Mouse (Mus musculus): Measurements from ENCODE around the gene 6030445D17Rik. TPM values are rescaled to one million over a fixed set of nuclear protein-coding genes. Genes with fewer than 3 reads are reported as not detected.

Gene 6030445D17Rik
- 0.10 and 0.29 TPM in 2 replicates for polyA plus RNA-seq (2015; fragmentation: Nextera tagmentation; extraction: Ambion mirVana)

DNA sequence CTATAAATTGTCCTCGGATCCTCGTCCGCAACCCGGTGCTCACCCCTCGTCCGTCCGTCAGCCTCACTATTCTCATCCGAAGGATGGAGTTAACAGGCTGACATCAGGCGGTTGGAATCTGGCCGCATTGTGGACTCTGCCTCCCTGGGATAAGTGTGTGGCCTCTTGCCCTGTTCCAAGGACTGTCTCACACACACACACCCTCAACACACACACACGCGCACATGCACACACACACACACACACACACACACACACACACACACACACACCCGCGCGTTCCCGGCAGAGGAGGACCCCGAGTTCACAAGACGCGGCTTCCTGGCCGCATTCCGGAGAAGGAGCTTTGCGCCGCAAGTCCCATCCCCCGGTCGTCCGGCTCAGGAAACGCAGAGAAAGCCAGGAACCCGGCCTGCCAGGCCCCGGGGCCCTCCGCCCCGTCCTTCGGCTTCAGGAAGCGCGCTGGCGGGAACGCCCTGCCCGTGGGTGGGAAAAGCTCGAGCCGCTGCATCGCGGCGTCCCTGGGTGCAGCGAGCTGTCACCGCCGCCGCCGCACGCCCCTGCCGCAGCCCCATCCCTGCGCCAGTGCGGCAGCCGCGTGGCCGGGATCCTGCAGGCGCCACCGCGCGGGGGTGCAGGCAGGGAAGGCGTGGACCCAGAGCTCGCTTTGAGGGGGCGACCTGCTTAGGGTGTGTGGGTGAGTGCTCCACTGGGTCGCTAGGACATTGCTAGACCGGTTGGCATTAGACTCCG is at the start of gene 6030445D17Rik:
TSS of gene 6030445D17Rik (plus strand) at position 165 of the 753 bp plus-strand sequence.
- Histone ChIP-seq H3K9me3 (no peaks in the 10 kb centered on the region), H3K9ac (peak within 1 kb of the TSS; percentile 80), H3K27ac (no peak within 1 kb of the TSS; the same call in 1 of the 2 replicates), H3K4me2 (replicated peaks) (peak within 1 kb of the TSS; percentile 98), H3K27me3 (peaks cover 38% of the 10 kb centered on the region), H3K36me3 (no peaks in the 10 kb centered on the region), H3K4me1 (peaks cover 45% of the 10 kb centered on the region), H3K4me3 (peak within 1 kb of the TSS; percentile 70)
- peak; percentile 78 for ATAC-seq (ENCODE audit: low FRiP score, low read depth)
- 1% methylated on average over 55 of the region's 64 CpGs for WGBS

DNA sequence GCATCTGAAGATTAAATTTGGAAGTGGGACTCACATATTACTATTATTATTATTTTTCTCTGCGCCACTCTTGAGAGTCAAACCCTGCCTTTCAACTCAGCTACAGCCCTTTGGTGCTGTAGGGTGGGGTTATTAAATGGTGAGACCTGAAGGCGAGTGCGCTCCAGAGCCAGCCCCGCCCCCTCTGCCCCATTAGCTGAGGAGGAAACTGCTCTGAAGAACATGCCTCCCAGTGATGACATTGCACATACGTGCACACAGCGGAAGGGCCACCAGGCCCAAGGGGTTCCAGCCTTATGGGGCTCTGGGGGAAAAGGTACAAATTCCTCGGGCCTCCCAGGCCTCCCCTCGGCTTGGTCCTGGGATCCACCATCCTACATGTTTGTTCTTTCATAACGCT is 46.6 kb upstream of the 6030445D17Rik start:
- Histone ChIP-seq H3K27me3 (no peaks in the 10 kb centered on the region), H3K4me2 (replicated peaks) (no peak overlapping the region), H3K9ac (no peak overlapping the region), H3K9me3 (no peaks in the 10 kb centered on the region), H3K36me3 (no peaks in the 10 kb centered on the region), H3K27ac (no peak overlapping the region), H3K4me1 (no peaks in the 10 kb centered on the region), H3K4me3 (no peak overlapping the region)
- no peak for ATAC-seq (ENCODE audit: low FRiP score, low read depth)
- 78% methylated on average over 9 of the region's 9 CpGs for WGBS

DNA sequence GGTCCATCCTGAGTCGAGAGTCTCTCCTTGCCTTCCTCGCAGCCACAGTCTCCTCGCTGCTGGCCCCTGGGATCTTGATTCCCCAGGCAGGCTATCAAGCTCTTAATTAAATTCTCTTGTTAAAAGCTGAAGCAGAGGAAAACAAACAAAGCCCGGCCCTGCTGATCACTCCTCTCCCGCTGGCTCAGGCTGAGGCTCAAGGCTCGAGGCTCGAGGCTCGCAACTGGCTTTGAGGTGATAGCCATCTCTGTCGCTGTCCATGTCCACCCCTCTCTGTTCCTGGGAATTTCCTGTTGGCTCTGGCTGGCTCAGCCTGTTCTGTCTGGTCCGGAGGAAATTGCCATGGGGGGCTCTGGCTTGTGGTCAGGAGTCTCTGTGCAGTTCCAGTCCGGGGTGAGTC is 43.1 kb upstream of the 6030445D17Rik start:
- no peak overlapping the region for H3K4me3 ChIP-seq
- WGBS = 20% methylated on average over 11 of the region's 11 CpGs
- no peaks in the 10 kb centered on the region for H3K36me3 ChIP-seq
- H3K9me3 ChIP-seq = no peaks in the 10 kb centered on the region
- peaks cover 1% of the 10 kb centered on the region for H3K4me1 ChIP-seq
- peaks cover 28% of the 10 kb centered on the region for H3K27me3 ChIP-seq
- H3K4me2 ChIP-seq (replicated peaks) = no peak overlapping the region
- no peak overlapping the region for H3K9ac ChIP-seq
- no peak for ATAC-seq (ENCODE audit: low FRiP score, low read depth)
- no peak overlapping the region for H3K27ac ChIP-seq

DNA sequence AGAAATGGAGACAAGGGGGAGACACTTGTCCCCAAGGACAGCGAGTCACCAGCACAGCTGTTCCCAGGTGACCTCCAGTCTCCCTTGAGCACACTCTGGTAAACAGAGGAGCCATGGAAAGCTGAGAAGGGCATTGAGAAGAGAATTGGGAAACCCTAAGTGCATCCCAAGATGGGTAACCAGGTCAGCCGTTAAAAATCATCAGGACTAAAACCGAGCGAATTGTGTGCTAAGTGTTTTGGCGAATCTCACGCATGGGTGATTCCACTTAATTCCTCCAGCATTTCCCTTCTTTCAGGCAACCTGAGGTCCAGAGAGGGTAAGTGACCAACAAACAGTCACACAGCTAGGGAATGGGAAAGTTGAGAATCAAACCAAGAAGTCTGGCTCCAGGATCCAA is 42.7 kb upstream of the 6030445D17Rik start:
- H3K4me2 ChIP-seq (replicated peaks) = no peak overlapping the region
- no peaks in the 10 kb centered on the region for H3K36me3 ChIP-seq
- peaks cover 5% of the 10 kb centered on the region for H3K4me1 ChIP-seq
- H3K27ac ChIP-seq = no peak overlapping the region
- ATAC-seq (ENCODE audit: low FRiP score, low read depth) = no peak
- H3K9me3 ChIP-seq = no peaks in the 10 kb centered on the region
- H3K4me3 ChIP-seq = no peak overlapping the region
- 71% methylated on average over 6 of the region's 6 CpGs for WGBS
- H3K9ac ChIP-seq = no peak overlapping the region
- peaks cover 32% of the 10 kb centered on the region for H3K27me3 ChIP-seq

DNA sequence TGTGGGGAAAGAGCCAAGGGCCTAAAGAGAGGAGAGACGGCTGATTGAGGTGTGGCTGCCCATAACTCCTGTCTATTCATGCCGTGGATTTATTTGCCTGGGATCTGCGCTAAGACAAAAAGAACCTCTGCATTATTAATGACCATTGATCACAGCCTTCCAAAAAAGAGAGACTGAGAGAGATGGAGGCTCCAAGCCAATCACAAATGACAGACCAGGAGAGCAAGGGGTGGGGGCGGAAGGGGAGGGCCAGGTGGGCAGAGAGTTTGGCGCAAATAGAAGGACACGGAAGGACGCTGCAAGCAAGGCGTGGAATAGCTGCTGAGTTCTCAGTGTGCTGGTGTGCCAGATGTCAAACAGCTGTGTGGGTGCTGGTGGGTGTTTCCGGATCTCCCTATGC is 38.8 kb upstream of the 6030445D17Rik start, which contains the start of gene Htr1d:
TSS of gene Htr1d (plus strand) at position 301 of the 400 bp plus-strand sequence.
- Histone ChIP-seq H3K9me3 (no peaks in the 10 kb centered on the region), H3K27me3 (peaks cover 53% of the 10 kb centered on the region), H3K36me3 (no peaks in the 10 kb centered on the region), H3K9ac (peak within 1 kb of the TSS; percentile 70), H3K4me2 (replicated peaks) (peak within 1 kb of the TSS; percentile 97), H3K4me1 (peaks cover 13% of the 10 kb centered on the region), H3K4me3 (peak within 1 kb of the TSS; percentile 57), H3K27ac (no peak within 1 kb of the TSS)
- no peak for ATAC-seq (ENCODE audit: low FRiP score, low read depth)
- 66% methylated on average over 9 of the region's 9 CpGs for WGBS

DNA sequence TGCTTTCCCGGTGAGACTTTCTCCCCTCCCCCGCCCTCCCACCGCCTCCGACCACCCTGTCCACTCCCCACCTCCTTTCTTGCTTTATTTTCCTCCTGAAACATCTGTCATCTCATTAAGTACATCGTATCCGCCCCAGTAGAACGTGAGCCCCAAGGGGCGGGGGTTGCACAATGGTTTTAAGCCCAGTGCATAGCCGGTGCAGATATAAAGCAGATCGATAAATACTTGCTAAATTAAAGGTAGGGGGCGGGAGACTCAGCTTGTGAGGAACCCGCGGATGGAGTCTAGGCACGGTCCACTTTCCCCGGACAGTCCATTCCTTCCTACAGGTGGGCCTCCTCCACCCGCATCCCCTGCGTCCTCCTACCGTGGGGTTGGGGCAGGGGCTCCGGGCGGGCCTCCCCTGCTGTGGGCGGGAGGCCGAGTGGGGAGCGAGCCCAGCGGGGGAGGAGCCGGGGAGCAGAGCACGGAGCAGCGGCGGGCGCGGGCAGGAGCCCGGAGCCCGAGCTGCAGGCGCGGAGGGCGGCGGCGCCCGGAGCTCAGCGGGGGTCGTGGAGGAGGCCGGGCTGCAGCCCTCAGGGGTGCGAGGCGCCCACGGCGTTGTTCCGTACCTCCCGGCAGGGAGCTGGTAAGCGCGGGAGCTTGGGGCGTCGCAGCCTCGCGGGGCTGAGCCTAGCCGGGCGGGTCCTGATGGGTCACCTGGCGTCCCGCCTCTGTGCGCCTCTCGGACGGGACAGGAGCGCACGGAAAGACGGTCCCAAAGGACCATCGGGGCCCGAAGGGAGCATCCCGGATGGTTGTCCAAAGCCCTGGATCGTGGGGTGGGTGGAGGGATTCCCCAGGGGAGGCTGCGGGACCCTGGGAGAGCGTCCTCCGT is 37.7 kb upstream of the 6030445D17Rik start:
- Histone ChIP-seq H3K4me1 (peaks cover 13% of the 10 kb centered on the region), H3K4me3 (peak overlapping the region; percentile 57), H3K27me3 (peaks cover 53% of the 10 kb centered on the region), H3K27ac (no peak overlapping the region), H3K9ac (peak overlapping the region; percentile 70), H3K9me3 (no peaks in the 10 kb centered on the region), H3K36me3 (no peaks in the 10 kb centered on the region), H3K4me2 (replicated peaks) (peak overlapping the region; percentile 97)
- WGBS = 2% methylated on average over 68 of the region's 70 CpGs
- 0 out of 2 replicates have a peak, but pooled peaks have one; percentile 20 for ATAC-seq (ENCODE audit: low FRiP score, low read depth)

DNA sequence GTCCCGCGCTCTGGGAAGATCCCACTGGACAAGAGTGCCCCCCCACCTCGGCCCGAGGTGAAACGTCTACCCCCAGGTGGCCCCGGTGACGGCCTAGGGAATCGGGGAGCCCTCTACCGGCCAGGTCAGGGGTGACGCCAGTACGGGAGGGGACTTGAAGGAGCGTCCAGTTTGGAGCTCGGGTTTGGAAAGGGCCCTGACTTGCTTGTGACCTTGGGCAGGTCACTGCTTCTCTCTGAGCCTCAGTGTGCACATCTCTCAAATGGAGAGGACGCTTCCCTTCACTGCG is 37.1 kb upstream of the 6030445D17Rik start:
- WGBS = 4% methylated on average over 15 of the region's 15 CpGs
- no peak overlapping the region for H3K27ac ChIP-seq
- peaks cover 53% of the 10 kb centered on the region for H3K27me3 ChIP-seq

DNA sequence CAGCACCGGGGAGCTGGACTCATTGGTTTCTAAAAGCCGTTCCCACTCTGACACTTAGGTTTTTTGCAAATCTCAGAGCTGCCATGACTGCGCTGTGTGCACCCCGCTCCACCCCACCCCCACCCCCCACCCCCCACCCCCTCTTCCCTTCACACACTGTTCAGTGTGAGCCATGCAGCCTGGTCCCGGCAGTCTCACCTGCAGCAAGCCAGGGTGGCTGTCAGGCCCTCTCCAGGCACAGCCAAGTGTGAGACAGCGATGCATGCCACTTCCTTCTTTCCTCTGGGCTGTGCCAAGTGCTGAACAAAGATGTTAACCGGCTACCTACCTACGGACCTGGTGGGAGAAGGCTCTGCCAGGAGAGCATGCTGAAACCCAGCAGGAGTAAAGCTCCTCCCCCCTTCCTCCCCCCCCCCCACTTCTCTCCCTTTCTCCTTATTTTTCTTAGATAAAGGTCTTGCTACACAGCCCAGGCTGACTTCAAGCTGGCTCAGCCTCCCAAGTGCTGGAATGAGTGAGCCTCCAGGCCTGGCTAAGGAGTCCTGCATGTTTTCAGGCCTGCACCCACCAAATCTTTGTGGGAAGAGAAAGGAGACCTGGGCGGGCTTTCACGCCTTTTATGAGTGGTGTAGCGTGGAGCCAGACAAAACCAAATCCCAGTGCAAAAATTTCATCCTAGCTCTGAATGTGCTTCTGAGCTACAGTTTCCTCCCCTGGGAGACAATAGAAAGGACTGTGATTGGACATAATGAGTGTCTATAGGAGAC is 31.3 kb upstream of the 6030445D17Rik start:
- H3K27ac ChIP-seq = 0 out of 2 replicates have a peak overlapping the region, but pooled peaks have one; percentile 22

More for the DNA sequence above, 37.1 kb upstream of the 6030445D17Rik start:
- no peak; the same call in 1 of the 2 replicates for ATAC-seq (ENCODE audit: low FRiP score, low read depth)
- H3K4me3 ChIP-seq = peak overlapping the region; percentile 57
- no peaks in the 10 kb centered on the region for H3K36me3 ChIP-seq
- peak overlapping the region; percentile 70 for H3K9ac ChIP-seq
- H3K4me2 ChIP-seq (replicated peaks) = peak overlapping the region; percentile 97
- H3K4me1 ChIP-seq = peaks cover 13% of the 10 kb centered on the region
- H3K9me3 ChIP-seq = no peaks in the 10 kb centered on the region

DNA sequence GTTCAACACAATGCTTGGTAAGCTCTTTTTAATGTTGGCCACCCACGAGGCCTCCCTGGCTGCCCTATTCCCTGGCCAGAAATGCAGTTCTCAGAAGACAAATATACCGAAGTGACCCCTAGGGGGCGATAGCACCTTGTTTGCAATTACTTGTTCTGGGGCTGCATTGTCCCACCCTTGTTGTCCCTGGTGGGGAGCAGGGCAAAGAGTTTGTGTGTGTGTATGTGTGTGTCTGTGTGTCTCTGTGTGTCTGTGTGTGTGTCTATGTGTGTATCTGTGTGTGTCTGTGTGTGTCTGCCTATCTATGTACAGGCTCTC is 30.7 kb upstream of the 6030445D17Rik start:
- WGBS = 3% methylated on average over 3 of the region's 3 CpGs
- no peaks in the 10 kb centered on the region for H3K9me3 ChIP-seq
- ATAC-seq (ENCODE audit: low FRiP score, low read depth) = no peak
- no peak overlapping the region for H3K27ac ChIP-seq
- H3K27me3 ChIP-seq = peaks cover 1% of the 10 kb centered on the region
- H3K9ac ChIP-seq = no peak overlapping the region
- no peak overlapping the region for H3K4me3 ChIP-seq
- H3K4me1 ChIP-seq = peaks cover 14% of the 10 kb centered on the region
- H3K36me3 ChIP-seq = no peaks in the 10 kb centered on the region
- no peak overlapping the region for H3K4me2 ChIP-seq (replicated peaks)

More for the DNA sequence above, 31.3 kb upstream of the 6030445D17Rik start:
- H3K27me3 ChIP-seq = peaks cover 6% of the 10 kb centered on the region
- WGBS = 30% methylated on average over 11 of the region's 11 CpGs
- no peak overlapping the region for H3K9ac ChIP-seq
- no peaks in the 10 kb centered on the region for H3K36me3 ChIP-seq
- H3K4me2 ChIP-seq (replicated peaks) = 0 out of 2 replicates have a peak overlapping the region, but pooled peaks have one; percentile 1
- ATAC-seq (ENCODE audit: low FRiP score, low read depth) = peak; percentile 35; the same call in 1 of the 2 replicates
- no peak overlapping the region for H3K4me3 ChIP-seq
- H3K9me3 ChIP-seq = no peaks in the 10 kb centered on the region
- H3K4me1 ChIP-seq = peaks cover 14% of the 10 kb centered on the region

DNA sequence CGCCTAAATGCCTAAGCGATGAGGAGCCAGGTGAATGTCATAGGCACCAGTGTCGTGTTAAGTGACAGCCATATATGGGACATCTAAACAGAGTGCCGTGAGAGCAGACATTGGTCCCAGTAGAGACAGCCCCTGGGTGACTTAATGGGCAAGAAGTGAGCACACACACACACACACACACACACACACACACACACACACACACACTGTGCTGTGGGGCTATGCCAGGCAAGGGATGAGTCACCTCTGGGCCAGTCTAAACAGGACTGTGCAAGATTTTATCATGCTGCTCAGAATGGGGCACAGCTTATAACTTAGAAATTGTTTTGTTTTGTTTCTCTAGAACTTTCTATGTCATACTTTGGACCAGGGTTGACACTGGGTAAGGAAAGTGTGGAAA is 28.0 kb upstream of the 6030445D17Rik start:
- Histone ChIP-seq H3K27ac (no peak overlapping the region), H3K4me1 (peaks cover 14% of the 10 kb centered on the region), H3K9me3 (no peaks in the 10 kb centered on the region), H3K4me3 (no peak overlapping the region), H3K9ac (no peak overlapping the region), H3K27me3 (no peaks in the 10 kb centered on the region), H3K36me3 (no peaks in the 10 kb centered on the region), H3K4me2 (replicated peaks) (no peak overlapping the region)
- ATAC-seq (ENCODE audit: low FRiP score, low read depth) = no peak
- 86% methylated on average over 4 of the region's 4 CpGs for WGBS

DNA sequence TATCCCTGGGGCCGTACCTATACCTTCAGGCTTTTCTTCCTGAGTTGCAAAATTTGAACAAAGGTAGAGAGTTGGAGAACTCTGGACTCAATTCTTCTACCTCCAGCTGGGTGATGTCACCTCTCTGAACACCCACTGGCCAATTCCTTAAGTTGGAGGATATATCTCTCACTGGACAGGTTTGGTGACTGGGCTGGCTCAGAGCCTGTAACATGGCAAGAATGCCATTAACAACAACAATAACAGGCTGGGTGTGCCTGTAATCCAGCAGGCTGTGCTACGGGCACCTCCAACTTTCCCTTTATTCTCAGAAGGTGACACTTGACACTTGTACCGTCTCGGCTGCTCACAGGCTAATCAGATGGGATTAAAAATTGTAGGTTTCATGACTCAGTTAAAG is 22.9 kb upstream of the 6030445D17Rik start:
- Histone ChIP-seq H3K9ac (no peak overlapping the region), H3K9me3 (no peaks in the 10 kb centered on the region), H3K27ac (no peak overlapping the region), H3K27me3 (no peaks in the 10 kb centered on the region), H3K36me3 (no peaks in the 10 kb centered on the region), H3K4me2 (replicated peaks) (no peak overlapping the region), H3K4me3 (no peak overlapping the region), H3K4me1 (no peaks in the 10 kb centered on the region)
- WGBS = 41% methylated on average over 4 of the region's 4 CpGs
- ATAC-seq (ENCODE audit: low FRiP score, low read depth) = no peak
